Mouse (Mus musculus) monocyte, adult 59 days (primary cell): Measurements from ENCODE around the gene Sept14. TPM values are rescaled to one million over a fixed set of nuclear protein-coding genes. Genes with fewer than 3 reads are reported as not detected.

Experiments
- total RNA-seq, 2 experiments: library from RNA; stranded (reverse); gene quantifications; one replicate each; pipeline ENCODE4 v1.2.4; 2023

Gene Sept14
- total RNA-seq = not detected

GRCm38 (mm10) chr5:129708412-129708811 lies at the start of gene Sept14:
Gene Sept14, minus strand, starts transcription at chr5:129708512.

GRCm38 (mm10) chr5:129724834-129725773 lies 16.8 kb upstream of the Sept14 start, which contains the start of gene Nipsnap2:
Gene Nipsnap2, plus strand, starts transcription at chr5:129725063.

GRCm38 (mm10) chr5:129715326-129715861 lies 7.1 kb upstream of the Sept14 start, which contains the start of gene Mrps17:
Gene Mrps17, plus strand, starts transcription at chr5:129715497.

GRCm38 (mm10) chr5:129670036-129670458 lies 38.3 kb downstream of the Sept14 start, which contains the start of gene Zfp11:
Gene Zfp11, minus strand, starts transcription at chr5:129670099.

Other genes starting within 250 kb of the Sept14 start
- gene Sfswap, start 207.3 kb downstream of the Sept14 start, total RNA-seq = 10 to 100 TPM; 90.2 to 96.7 TPM
- gene Mmp17, start 124.3 kb downstream of the Sept14 start, total RNA-seq = under 1 TPM; 0.10 to 0.24 TPM
- gene Zfp11, start 38.4 kb downstream of the Sept14 start, total RNA-seq = under 1 TPM; 0.85 to 0.86 TPM
- 10 to 100 TPM; 43.0 to 45.6 TPM for gene Mrps17, start 7.0 kb upstream of the Sept14 start, total RNA-seq
- 10 to 100 TPM; 33.1 to 34.2 TPM for gene Nipsnap2, start 16.6 kb upstream of the Sept14 start, total RNA-seq
- 1 to 10 TPM; 6.1 to 6.7 TPM for gene Psph, start 78.9 kb upstream of the Sept14 start, total RNA-seq
- gene Sumf2, start 138.5 kb upstream of the Sept14 start, total RNA-seq = 10 to 100 TPM; 12.3 to 13.5 TPM
- 100 to 1,000 TPM; 147 to 151 TPM for gene Chchd2, start 179.0 kb upstream of the Sept14 start, total RNA-seq
- gene Zbed5, start 187.2 kb upstream of the Sept14 start, total RNA-seq = under 1 TPM in 1 of 2 experiments, not detected in 1; 0.37 TPM
- under 1 TPM in 1 of 2 experiments, not detected in 1; 0.43 TPM for gene Phkg1, start 190.0 kb upstream of the Sept14 start, total RNA-seq
- 1 to 10 TPM; 1.1 to 2.2 TPM for gene Nupr1l, start 200.0 kb upstream of the Sept14 start, total RNA-seq
- gene Vkorc1l1, start 233.5 kb upstream of the Sept14 start, total RNA-seq = 10 to 100 TPM; 14.8 to 16.6 TPM